Mouse (Mus musculus): ENCODE data around the gene Pdx1. TPM values are rescaled to one million over a fixed set of nuclear protein-coding genes. Genes with fewer than 3 reads are reported as not detected.
A peak's percentile ranks its signal among the peaks of the same experiment; 100 is the strongest.

Pdx1 gene
- polyA plus RNA-seq, 1 experiment from 2014 or later, result 6.4 TPM

DNA sequence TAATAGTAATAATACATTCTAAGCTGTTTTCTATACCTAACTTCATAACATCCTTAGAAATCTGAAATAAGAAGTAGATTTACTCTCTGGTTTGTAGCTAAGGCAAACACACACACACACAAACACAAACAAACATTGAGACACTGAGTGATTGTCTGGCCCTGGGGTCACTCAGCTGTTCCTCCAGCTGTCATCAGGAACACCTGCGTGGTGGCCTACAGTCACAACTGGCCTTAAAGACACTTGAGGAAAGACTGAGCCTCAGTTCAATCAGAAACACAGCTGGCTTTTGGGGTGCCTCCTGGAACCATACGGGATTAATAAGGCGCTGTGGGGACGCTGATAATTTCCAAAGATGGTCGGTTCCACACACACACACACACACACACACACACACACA lies 27.5 kb downstream of the Pdx1 start:
- DNase-seq (ENCODE audit: low spot score), result no peak
- no peak for ATAC-seq (replicated peaks; ENCODE audit: low FRiP score, low TSS enrichment, low read depth)

DNA sequence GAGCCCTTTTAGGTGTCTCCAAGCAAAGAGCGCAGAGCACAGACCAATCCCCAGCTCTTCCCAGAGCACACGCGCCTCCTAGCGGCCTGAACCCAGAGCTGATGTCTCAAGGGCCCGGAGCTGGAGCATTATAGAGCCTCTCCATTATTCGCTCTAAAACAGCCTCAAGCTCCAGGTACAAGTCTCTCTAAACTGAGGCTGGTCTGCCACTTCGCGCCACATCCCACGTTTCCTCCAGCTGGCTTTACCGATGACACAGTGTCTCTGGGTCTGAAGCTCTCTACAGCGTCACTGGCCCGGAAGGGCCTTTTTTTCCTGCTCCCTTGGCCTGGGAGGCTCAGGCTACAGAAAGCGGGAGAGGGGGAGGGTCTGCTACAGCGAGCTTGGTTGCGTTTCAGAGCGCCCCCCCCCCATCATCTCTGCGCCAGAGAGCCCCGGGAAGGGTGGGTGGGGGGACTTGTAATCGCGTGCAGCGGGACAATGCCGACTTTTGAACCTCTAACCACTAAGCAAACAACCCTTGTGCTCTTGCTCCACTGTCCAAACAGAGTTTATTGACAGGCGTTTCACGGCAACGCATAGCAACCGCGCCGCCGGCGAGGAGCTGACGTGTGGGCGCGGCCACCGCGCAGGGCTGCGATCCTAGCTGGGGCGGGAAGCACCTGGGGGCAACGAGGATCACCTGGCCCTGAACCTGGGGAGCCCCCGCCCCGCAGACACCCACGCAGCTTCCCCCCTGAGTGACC lies 29.7 kb downstream of the Pdx1 start:
- peak overlapping the region; percentile 74 for H3K27ac ChIP-seq (ENCODE audit: low read depth)
- H3K9ac ChIP-seq (ENCODE audit: low read length), result no peak overlapping the region
- H3K36me3 ChIP-seq (ENCODE audit: control insufficient read depth, insufficient read depth, low read length), result no peaks in the 10 kb centered on the region
- DNase-seq (ENCODE audit: low spot score) (peak; percentile 83), ATAC-seq (replicated peaks; ENCODE audit: low FRiP score, low TSS enrichment, low read depth) (peak; percentile 87)
- no peaks in the 10 kb centered on the region; the same call in 1 of the 2 replicates for H3K4me1 ChIP-seq (replicated peaks; ENCODE audit: control insufficient read depth, insufficient read depth, low read length)
- under 1% methylated on average over 41 of the region's 41 CpGs for WGBS
- H3K9me3 ChIP-seq (ENCODE audit: control insufficient read depth, low read length), result no peaks in the 10 kb centered on the region
- H3K27me3 ChIP-seq (replicated peaks; ENCODE audit: control insufficient read depth, insufficient read depth, low read length), result peaks cover 79% of the 10 kb centered on the region
- peak overlapping the region; percentile 46 for H3K4me2 ChIP-seq (ENCODE audit: low read length)
- peak overlapping the region; percentile 43 for H3K4me3 ChIP-seq (ENCODE audit: low read depth, low read length)

More for the DNA sequence above, 27.5 kb downstream of the Pdx1 start:
- H3K4me2 ChIP-seq (ENCODE audit: low read length), result no peak overlapping the region
- no peaks in the 10 kb centered on the region for H3K9me3 ChIP-seq (ENCODE audit: control insufficient read depth, low read length)
- no peaks in the 10 kb centered on the region for H3K36me3 ChIP-seq (ENCODE audit: control insufficient read depth, insufficient read depth, low read length)
- H3K27ac ChIP-seq (ENCODE audit: low read depth), result no peak overlapping the region
- no peaks in the 10 kb centered on the region; the same call in 1 of the 2 replicates for H3K4me1 ChIP-seq (replicated peaks; ENCODE audit: control insufficient read depth, insufficient read depth, low read length)
- peaks cover 78% of the 10 kb centered on the region for H3K27me3 ChIP-seq (replicated peaks; ENCODE audit: control insufficient read depth, insufficient read depth, low read length)
- no peak overlapping the region for H3K9ac ChIP-seq (ENCODE audit: low read length)
- 66% methylated on average over 5 of the region's 5 CpGs for WGBS
- no peak overlapping the region for H3K4me3 ChIP-seq (ENCODE audit: low read depth, low read length)

DNA sequence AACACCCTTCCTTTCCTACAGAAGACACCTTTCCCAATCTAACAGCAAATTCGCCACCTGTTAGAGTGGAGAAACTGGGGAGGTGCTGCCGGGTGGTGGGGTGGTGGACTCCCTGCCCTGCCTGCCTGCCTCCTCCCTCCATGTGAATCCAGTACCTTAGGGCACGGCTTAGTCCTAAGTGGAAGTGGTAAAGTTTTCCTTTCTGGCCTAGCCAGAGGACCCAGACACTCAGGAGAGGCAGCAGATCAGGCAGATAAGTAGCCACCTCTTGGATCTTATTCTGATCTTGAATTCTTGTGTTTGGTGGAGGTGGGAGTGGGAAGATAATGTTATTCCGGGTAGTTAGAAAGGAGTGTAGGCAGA lies 30.2 kb downstream of the Pdx1 start:
- peak; percentile 67 for ATAC-seq (replicated peaks; ENCODE audit: low FRiP score, low TSS enrichment, low read depth)
- Histone ChIP-seq H3K9ac (ENCODE audit: low read length) (peak overlapping the region; percentile 69; the same call in 1 of the 2 replicates), H3K4me1 (replicated peaks; ENCODE audit: control insufficient read depth, insufficient read depth, low read length) (no peaks in the 10 kb centered on the region; the same call in 1 of the 2 replicates), H3K4me3 (ENCODE audit: low read depth, low read length) (peak overlapping the region; percentile 43), H3K27ac (ENCODE audit: low read depth) (peak overlapping the region; percentile 74), H3K9me3 (ENCODE audit: control insufficient read depth, low read length) (no peaks in the 10 kb centered on the region), H3K27me3 (replicated peaks; ENCODE audit: control insufficient read depth, insufficient read depth, low read length) (peaks cover 79% of the 10 kb centered on the region), H3K36me3 (ENCODE audit: control insufficient read depth, insufficient read depth, low read length) (no peaks in the 10 kb centered on the region), H3K4me2 (ENCODE audit: low read length) (peak overlapping the region; percentile 46)
- DNase-seq (ENCODE audit: low spot score), result no peak
- 8% methylated on average over 4 of the region's 4 CpGs for WGBS

DNA sequence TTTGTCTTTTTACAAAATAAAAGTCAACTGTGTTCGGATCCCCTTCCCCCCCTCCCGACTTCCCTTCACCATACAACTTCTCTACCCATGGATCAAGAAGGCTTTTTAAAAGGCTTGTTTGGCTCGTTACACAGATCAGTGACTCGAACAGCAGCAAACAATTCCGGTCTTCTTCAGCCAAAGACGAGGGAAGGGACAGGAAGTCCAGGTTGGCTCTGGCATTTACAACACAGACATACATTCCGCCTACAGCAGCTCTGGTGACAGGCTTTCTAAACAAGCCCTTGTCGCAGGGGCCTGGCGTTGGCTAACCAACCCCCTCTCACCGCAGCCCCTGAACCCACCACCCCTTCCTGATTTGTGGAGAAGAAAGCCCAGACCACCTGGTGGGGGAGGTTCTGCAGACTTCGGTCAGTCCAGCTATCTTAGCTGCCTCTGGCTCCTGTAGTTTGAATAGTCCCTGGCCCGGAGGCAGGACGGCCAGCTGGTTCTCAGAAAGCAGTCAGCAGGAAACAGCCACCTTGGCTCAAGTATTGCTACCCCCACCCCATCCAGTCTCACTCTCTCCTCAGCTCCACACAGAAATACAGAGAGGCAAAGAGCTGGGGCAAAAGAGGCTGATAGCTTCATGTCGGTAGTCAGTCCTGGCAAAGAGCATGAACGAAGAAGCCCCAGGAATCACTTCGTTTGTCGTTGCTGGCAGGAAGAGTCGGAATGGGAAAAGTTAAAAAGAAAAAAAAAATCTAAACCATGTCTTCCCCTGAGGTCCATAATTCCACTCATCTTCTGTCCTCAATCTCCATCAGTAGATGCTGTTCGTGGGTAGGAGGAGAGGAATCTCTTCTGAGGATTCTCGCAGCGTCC lies 31.4 kb downstream of the Pdx1 start:
- DNase-seq (ENCODE audit: low spot score), result no peak
- no peak for ATAC-seq (replicated peaks; ENCODE audit: low FRiP score, low TSS enrichment, low read depth)
- Histone ChIP-seq H3K9ac (ENCODE audit: low read length) (peak overlapping the region; percentile 69), H3K4me2 (ENCODE audit: low read length) (peak overlapping the region; percentile 46), H3K4me3 (ENCODE audit: low read depth, low read length) (peak overlapping the region; percentile 43), H3K4me1 (replicated peaks; ENCODE audit: control insufficient read depth, insufficient read depth, low read length) (no peaks in the 10 kb centered on the region; the same call in 1 of the 2 replicates), H3K27ac (ENCODE audit: low read depth) (peak overlapping the region; percentile 74), H3K9me3 (ENCODE audit: control insufficient read depth, low read length) (no peaks in the 10 kb centered on the region), H3K27me3 (replicated peaks; ENCODE audit: control insufficient read depth, insufficient read depth, low read length) (peaks cover 86% of the 10 kb centered on the region), H3K36me3 (ENCODE audit: control insufficient read depth, insufficient read depth, low read length) (no peaks in the 10 kb centered on the region)
- 3% methylated on average over 21 of the region's 21 CpGs for WGBS

DNA sequence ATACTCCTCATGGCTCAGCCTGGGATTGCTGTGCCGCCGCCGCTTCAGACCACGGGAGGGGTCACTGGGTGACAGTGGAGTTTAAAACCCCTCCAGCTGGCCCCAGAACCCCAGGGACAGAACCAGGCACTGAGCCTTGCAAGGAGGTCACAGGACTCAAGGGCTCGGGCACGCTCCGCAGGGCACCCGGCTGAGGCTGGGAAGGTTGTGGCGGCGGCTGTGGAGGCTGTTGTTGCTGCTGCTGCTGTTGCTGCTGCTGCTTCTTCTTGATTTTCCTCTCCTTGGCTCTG lies 32.0 kb downstream of the Pdx1 start:
- ATAC-seq (replicated peaks; ENCODE audit: low FRiP score, low TSS enrichment, low read depth) (no peak), DNase-seq (ENCODE audit: low spot score) (no peak)
- H3K4me3 ChIP-seq (ENCODE audit: low read depth, low read length), result peak overlapping the region; percentile 43
- 0 out of 2 replicates have a peak overlapping the region, but pooled peaks have one; percentile 74 for H3K27ac ChIP-seq (ENCODE audit: low read depth)
- H3K36me3 ChIP-seq (ENCODE audit: control insufficient read depth, insufficient read depth, low read length), result no peaks in the 10 kb centered on the region
- H3K9ac ChIP-seq (ENCODE audit: low read length), result peak overlapping the region; percentile 69
- WGBS, result 8% methylated on average over 10 of the region's 10 CpGs
- no peaks in the 10 kb centered on the region; the same call in 1 of the 2 replicates for H3K4me1 ChIP-seq (replicated peaks; ENCODE audit: control insufficient read depth, insufficient read depth, low read length)
- peaks cover 91% of the 10 kb centered on the region for H3K27me3 ChIP-seq (replicated peaks; ENCODE audit: control insufficient read depth, insufficient read depth, low read length)
- H3K9me3 ChIP-seq (ENCODE audit: control insufficient read depth, low read length), result no peaks in the 10 kb centered on the region
- H3K4me2 ChIP-seq (ENCODE audit: low read length), result peak overlapping the region; percentile 46

DNA sequence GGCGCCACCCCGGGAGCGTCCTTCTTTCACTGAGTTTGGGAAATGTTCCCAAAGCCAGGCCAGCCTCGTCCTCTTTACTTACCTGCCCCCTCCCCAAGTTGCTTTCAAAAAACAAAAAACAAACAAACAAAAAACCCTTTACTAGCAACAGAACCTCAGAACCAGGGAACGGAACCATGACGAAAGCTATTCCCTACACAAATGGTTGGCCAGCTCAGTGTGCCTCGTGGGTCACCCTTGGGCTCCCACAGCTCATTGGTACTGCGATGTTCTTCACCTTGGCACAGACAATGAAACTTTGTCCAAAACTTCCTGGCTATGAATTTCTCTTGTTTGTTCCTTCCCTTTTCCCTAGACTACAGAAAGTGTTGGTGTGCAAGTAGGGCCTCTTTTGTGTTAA lies 32.4 kb downstream of the Pdx1 start:
- Histone ChIP-seq H3K4me2 (ENCODE audit: low read length) (peak overlapping the region; percentile 46), H3K9me3 (ENCODE audit: control insufficient read depth, low read length) (no peaks in the 10 kb centered on the region), H3K27me3 (replicated peaks; ENCODE audit: control insufficient read depth, insufficient read depth, low read length) (peaks cover 96% of the 10 kb centered on the region), H3K4me3 (ENCODE audit: low read depth, low read length) (peak overlapping the region; percentile 43), H3K27ac (ENCODE audit: low read depth) (0 out of 2 replicates have a peak overlapping the region, but pooled peaks have one; percentile 74), H3K36me3 (ENCODE audit: control insufficient read depth, insufficient read depth, low read length) (no peaks in the 10 kb centered on the region), H3K9ac (ENCODE audit: low read length) (peak overlapping the region; percentile 69), H3K4me1 (replicated peaks; ENCODE audit: control insufficient read depth, insufficient read depth, low read length) (no peaks in the 10 kb centered on the region; the same call in 1 of the 2 replicates)
- DNase-seq (ENCODE audit: low spot score), result no peak
- no peak for ATAC-seq (replicated peaks; ENCODE audit: low FRiP score, low TSS enrichment, low read depth)
- WGBS, result 23% methylated on average over 8 of the region's 8 CpGs

DNA sequence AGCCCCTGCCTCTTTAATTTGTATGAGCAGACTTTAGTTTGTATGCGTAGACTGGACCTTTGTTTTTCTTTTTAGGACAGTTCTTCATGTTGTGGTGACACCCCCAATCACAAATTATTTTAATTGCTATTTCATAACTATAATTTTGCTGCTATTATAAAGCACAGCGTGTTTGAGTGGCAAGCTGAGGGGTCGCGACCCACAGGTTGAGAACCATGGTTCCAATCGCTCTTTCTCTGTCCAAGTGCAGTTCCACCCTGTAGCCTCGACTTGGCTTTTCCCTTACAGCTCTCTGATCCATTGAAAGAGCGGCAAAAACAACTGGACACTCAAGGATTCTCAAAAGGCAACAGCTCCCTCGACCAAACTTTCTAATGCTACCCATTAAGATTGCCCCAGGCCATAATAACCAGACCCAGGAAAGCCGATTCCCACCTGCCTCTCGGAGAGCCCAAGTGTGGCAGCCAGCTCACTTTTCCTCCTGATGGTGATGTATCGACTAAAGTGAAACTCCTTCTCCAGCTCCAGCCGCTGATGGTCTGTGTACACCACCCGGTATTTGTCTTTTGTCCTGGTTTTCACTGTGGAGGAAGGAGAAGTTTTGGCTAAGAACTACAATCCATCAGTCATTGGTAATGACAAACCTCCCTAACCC lies 33.1 kb downstream of the Pdx1 start:
- Histone ChIP-seq H3K9ac (ENCODE audit: low read length) (peak overlapping the region; percentile 69), H3K27me3 (replicated peaks; ENCODE audit: control insufficient read depth, insufficient read depth, low read length) (peaks cover 99% of the 10 kb centered on the region), H3K36me3 (ENCODE audit: control insufficient read depth, insufficient read depth, low read length) (no peaks in the 10 kb centered on the region), H3K9me3 (ENCODE audit: control insufficient read depth, low read length) (no peaks in the 10 kb centered on the region), H3K4me3 (ENCODE audit: low read depth, low read length) (peak overlapping the region; percentile 43), H3K4me2 (ENCODE audit: low read length) (peak overlapping the region; percentile 46), H3K4me1 (replicated peaks; ENCODE audit: control insufficient read depth, insufficient read depth, low read length) (no peaks in the 10 kb centered on the region; the same call in 1 of the 2 replicates), H3K27ac (ENCODE audit: low read depth) (0 out of 2 replicates have a peak overlapping the region, but pooled peaks have one; percentile 5)
- ATAC-seq (replicated peaks; ENCODE audit: low FRiP score, low TSS enrichment, low read depth) (no peak), DNase-seq (ENCODE audit: low spot score) (no peak)
- 13% methylated on average over 13 of the region's 13 CpGs for WGBS

Measured in intestine, embryonic 14.5 days (tissue).